Mouse (Mus musculus): Measurements from ENCODE around the gene Hdac5. TPM values are rescaled to one million over a fixed set of nuclear protein-coding genes. Genes with fewer than 3 reads are reported as not detected.

The Hdac5 gene
- polyA plus RNA-seq, 1 experiment from 2014 or later: 65.6 TPM

- WGBS: 31% methylated on average over 8 of the region's 9 CpGs
- Histone ChIP-seq H3K9me3 (ENCODE audit: low read length) (no peaks in the 10 kb centered on the region), H3K9ac (replicated peaks; ENCODE audit: low read depth) (no peak overlapping the region), H3K4me3 (ENCODE audit: low read depth, low read length) (peak overlapping the region; percentile 99), H3K4me2 (replicated peaks; ENCODE audit: low read depth, low read length) (peak overlapping the region; percentile 89), H3K36me3 (ENCODE audit: insufficient read depth, low read length) (no peaks in the 10 kb centered on the region), H3K27me3 (replicated peaks; ENCODE audit: insufficient read depth, low read length) (no peaks in the 10 kb centered on the region), H3K4me1 (ENCODE audit: insufficient read depth, low read depth, low read length) (peaks cover 44% of the 10 kb centered on the region), H3K27ac (ENCODE audit: low read length) (no peak overlapping the region)
- DNase-seq (ENCODE audit: low spot score) (no peak), ATAC-seq (no peak)
- no peak for TF ChIP-seq EP300 (IDR thresholded peaks at IDR 0.05)
- TF ChIP-seq CTCF (IDR thresholded peaks at IDR 0.05): no peak
Observed at GRCm38 (mm10) chr11:102228191-102228545, 1.8 kb downstream of the Hdac5 start.

- ATAC-seq: no peak
- no peak overlapping the region for H3K27ac ChIP-seq (ENCODE audit: low read length)
Observed at GRCm38 (mm10) chr11:102227270-102228190, 2.4 kb downstream of the Hdac5 start.

GRCm38 (mm10) chr11:102226067-102226978 is 3.6 kb downstream of the Hdac5 start:
- peak overlapping the region; percentile 14; the same call in 1 of the 2 replicates for H3K4me2 ChIP-seq (replicated peaks; ENCODE audit: low read depth, low read length)
- no peak overlapping the region for H3K9ac ChIP-seq (replicated peaks; ENCODE audit: low read depth)
- DNase-seq (ENCODE audit: low spot score) (peak; percentile 53), ATAC-seq (0 out of 2 replicates have a peak, but pooled peaks have one; percentile 8)
- peaks cover 47% of the 10 kb centered on the region for H3K4me1 ChIP-seq (ENCODE audit: insufficient read depth, low read depth, low read length)
- TF ChIP-seq EP300 (IDR thresholded peaks at IDR 0.05): no peak
- no peak for TF ChIP-seq CTCF (IDR thresholded peaks at IDR 0.05)
- 65% methylated on average over 12 of the region's 12 CpGs for WGBS
- H3K4me3 ChIP-seq (ENCODE audit: low read depth, low read length): no peak overlapping the region
- H3K27me3 ChIP-seq (replicated peaks; ENCODE audit: insufficient read depth, low read length): no peaks in the 10 kb centered on the region
- peak overlapping the region; percentile 64 for H3K27ac ChIP-seq (ENCODE audit: low read length)
- H3K9me3 ChIP-seq (ENCODE audit: low read length): no peaks in the 10 kb centered on the region
- peaks cover 6% of the 10 kb centered on the region; the same call in 1 of the 2 replicates for H3K36me3 ChIP-seq (ENCODE audit: insufficient read depth, low read length)

More at GRCm38 (mm10) chr11:102227270-102228190, 2.4 kb downstream of the Hdac5 start:
- Histone ChIP-seq H3K36me3 (ENCODE audit: insufficient read depth, low read length) (no peaks in the 10 kb centered on the region), H3K4me2 (replicated peaks; ENCODE audit: low read depth, low read length) (peak overlapping the region; percentile 89), H3K4me1 (ENCODE audit: insufficient read depth, low read depth, low read length) (peaks cover 47% of the 10 kb centered on the region), H3K27me3 (replicated peaks; ENCODE audit: insufficient read depth, low read length) (no peaks in the 10 kb centered on the region), H3K4me3 (ENCODE audit: low read depth, low read length) (peak overlapping the region; percentile 99; the same call in 1 of the 2 replicates), H3K9ac (replicated peaks; ENCODE audit: low read depth) (no peak overlapping the region), H3K9me3 (ENCODE audit: low read length) (no peaks in the 10 kb centered on the region)
- TF ChIP-seq EP300 (IDR thresholded peaks at IDR 0.05) (no peak), CTCF (IDR thresholded peaks at IDR 0.05) (no peak)
- 29% methylated on average over 12 of the region's 12 CpGs for WGBS
- peak; percentile 26 for DNase-seq (ENCODE audit: low spot score)

GRCm38 (mm10) chr11:102225221-102225620 is 4.7 kb downstream of the Hdac5 start:
- peak overlapping the region; percentile 64 for H3K27ac ChIP-seq (ENCODE audit: low read length)
- DNase-seq (ENCODE audit: low spot score) (peak; percentile 86), ATAC-seq (peak; percentile 34)
- H3K4me2 ChIP-seq (replicated peaks; ENCODE audit: low read depth, low read length): peak overlapping the region; percentile 40
- TF ChIP-seq CTCF (IDR thresholded peaks at IDR 0.05): no peak
- no peak for TF ChIP-seq EP300 (IDR thresholded peaks at IDR 0.05)
- no peaks in the 10 kb centered on the region for H3K9me3 ChIP-seq (ENCODE audit: low read length)
- WGBS: 40% methylated on average over 5 of the region's 5 CpGs
- no peaks in the 10 kb centered on the region for H3K27me3 ChIP-seq (replicated peaks; ENCODE audit: insufficient read depth, low read length)
- peaks cover 6% of the 10 kb centered on the region; the same call in 1 of the 2 replicates for H3K36me3 ChIP-seq (ENCODE audit: insufficient read depth, low read length)
- H3K4me3 ChIP-seq (ENCODE audit: low read depth, low read length): no peak overlapping the region
- H3K9ac ChIP-seq (replicated peaks; ENCODE audit: low read depth): no peak overlapping the region
- peaks cover 49% of the 10 kb centered on the region for H3K4me1 ChIP-seq (ENCODE audit: insufficient read depth, low read depth, low read length)

- Histone ChIP-seq H3K4me3 (ENCODE audit: low read depth, low read length) (no peak overlapping the region), H3K36me3 (ENCODE audit: insufficient read depth, low read length) (peaks cover 6% of the 10 kb centered on the region; the same call in 1 of the 2 replicates), H3K9ac (replicated peaks; ENCODE audit: low read depth) (no peak overlapping the region), H3K27ac (ENCODE audit: low read length) (peak overlapping the region; percentile 64; the same call in 1 of the 2 replicates), H3K4me2 (replicated peaks; ENCODE audit: low read depth, low read length) (peak overlapping the region; percentile 40), H3K9me3 (ENCODE audit: low read length) (no peaks in the 10 kb centered on the region), H3K4me1 (ENCODE audit: insufficient read depth, low read depth, low read length) (peaks cover 55% of the 10 kb centered on the region), H3K27me3 (replicated peaks; ENCODE audit: insufficient read depth, low read length) (no peaks in the 10 kb centered on the region)
- no peak for ATAC-seq
- peak; percentile 38 for DNase-seq (ENCODE audit: low spot score)
- WGBS: 12% methylated on average over 22 of the region's 22 CpGs
- TF ChIP-seq CTCF (IDR thresholded peaks at IDR 0.05) (no peak), EP300 (IDR thresholded peaks at IDR 0.05) (no peak)
Observed at GRCm38 (mm10) chr11:102224686-102225085, 5.3 kb downstream of the Hdac5 start.
